Mouse (Mus musculus): ENCODE measurements around the gene Olfr645. TPM values are rescaled to one million over a fixed set of nuclear protein-coding genes. Genes with fewer than 3 reads are reported as not detected.

The Olfr645 gene
- not detected in 2 replicates for polyA plus RNA-seq (2015; fragmentation: Nextera tagmentation; extraction: Ambion mirVana)

DNA sequence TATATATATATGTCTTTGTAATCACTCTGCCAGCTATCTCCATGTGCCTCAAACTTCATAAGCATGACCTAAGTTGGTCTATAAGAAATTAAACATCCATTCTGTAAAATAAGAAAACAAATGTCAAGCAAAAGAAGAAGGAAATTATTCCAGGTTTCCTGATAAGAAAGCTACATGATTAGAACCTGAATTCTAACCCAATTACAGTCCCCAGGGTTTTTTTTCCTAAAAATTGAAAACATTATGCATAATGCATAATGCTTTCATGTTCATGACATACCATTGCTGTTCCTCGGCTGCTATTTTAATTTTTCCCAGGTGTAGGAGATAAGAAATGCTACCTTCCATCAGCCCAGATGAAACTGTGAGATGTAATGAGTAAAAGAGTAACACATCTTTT, at the start of gene Olfr645:
Gene Olfr645 (minus strand): TSS at position 101 of the 400 bp plus-strand sequence.
- Histone ChIP-seq H3K27ac (no peak within 1 kb of the TSS), H3K9ac (replicated peaks) (no peak within 1 kb of the TSS), H3K9me3 (no peaks in the 10 kb centered on the region), H3K4me2 (replicated peaks) (no peak within 1 kb of the TSS), H3K4me3 (replicated peaks) (no peak within 1 kb of the TSS), H3K27me3 (no peaks in the 10 kb centered on the region), H3K4me1 (replicated peaks) (no peaks in the 10 kb centered on the region), H3K36me3 (no peaks in the 10 kb centered on the region)
- 90% methylated on average over 1 of the region's 1 CpGs for WGBS
- ATAC-seq = no peak

DNA sequence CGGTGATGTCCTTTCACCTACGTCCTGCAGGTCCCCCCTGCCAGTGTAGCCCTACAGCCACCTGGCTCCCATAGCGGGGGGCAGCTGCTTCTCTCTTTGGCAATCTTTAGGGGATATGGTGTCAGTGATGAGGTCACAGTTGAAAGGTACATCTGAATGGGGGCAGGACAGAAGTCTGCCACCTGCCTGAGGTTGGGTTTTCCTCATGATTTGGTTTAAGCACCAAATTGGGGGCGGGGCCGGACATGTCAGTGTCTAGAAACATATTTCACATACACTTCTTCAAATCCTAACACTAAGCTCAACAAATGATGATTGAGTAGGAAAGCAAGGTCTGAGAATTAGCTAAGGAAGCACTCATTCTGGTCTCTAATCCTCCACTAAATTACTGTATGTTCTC, 44.5 kb upstream of the Olfr645 start, which contains the start of gene Ubqln5:
Gene Ubqln5 (minus strand): TSS at position 101 of the 400 bp plus-strand sequence.
- Histone ChIP-seq H3K9me3 (no peaks in the 10 kb centered on the region), H3K27ac (no peak within 1 kb of the TSS), H3K4me2 (replicated peaks) (no peak within 1 kb of the TSS), H3K36me3 (no peaks in the 10 kb centered on the region), H3K4me1 (replicated peaks) (no peaks in the 10 kb centered on the region), H3K4me3 (replicated peaks) (no peak within 1 kb of the TSS), H3K27me3 (no peaks in the 10 kb centered on the region), H3K9ac (replicated peaks) (no peak within 1 kb of the TSS)
- no peak for ATAC-seq
- WGBS = 96% methylated on average over 5 of the region's 5 CpGs

DNA sequence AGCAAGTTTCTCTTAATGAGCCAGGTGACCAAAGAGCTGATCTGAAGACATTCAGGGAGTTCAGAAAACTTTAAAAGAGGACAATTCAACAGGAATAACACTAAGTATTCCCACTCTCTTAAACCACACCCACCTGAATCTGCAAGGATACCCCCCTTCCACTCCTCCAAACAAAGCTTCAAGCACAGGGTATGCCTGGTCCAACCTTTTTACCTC, 19.4 kb upstream of the Olfr645 start, which contains the start of gene Olfr646:
Gene Olfr646 (plus strand): TSS at position 117 of the 216 bp plus-strand sequence.
- Histone ChIP-seq H3K36me3 (no peaks in the 10 kb centered on the region), H3K4me3 (replicated peaks) (no peak within 1 kb of the TSS), H3K9ac (replicated peaks) (no peak within 1 kb of the TSS), H3K9me3 (no peaks in the 10 kb centered on the region), H3K4me2 (replicated peaks) (no peak within 1 kb of the TSS), H3K27me3 (no peaks in the 10 kb centered on the region), H3K4me1 (replicated peaks) (no peaks in the 10 kb centered on the region), H3K27ac (no peak within 1 kb of the TSS)
- no peak for ATAC-seq

DNA sequence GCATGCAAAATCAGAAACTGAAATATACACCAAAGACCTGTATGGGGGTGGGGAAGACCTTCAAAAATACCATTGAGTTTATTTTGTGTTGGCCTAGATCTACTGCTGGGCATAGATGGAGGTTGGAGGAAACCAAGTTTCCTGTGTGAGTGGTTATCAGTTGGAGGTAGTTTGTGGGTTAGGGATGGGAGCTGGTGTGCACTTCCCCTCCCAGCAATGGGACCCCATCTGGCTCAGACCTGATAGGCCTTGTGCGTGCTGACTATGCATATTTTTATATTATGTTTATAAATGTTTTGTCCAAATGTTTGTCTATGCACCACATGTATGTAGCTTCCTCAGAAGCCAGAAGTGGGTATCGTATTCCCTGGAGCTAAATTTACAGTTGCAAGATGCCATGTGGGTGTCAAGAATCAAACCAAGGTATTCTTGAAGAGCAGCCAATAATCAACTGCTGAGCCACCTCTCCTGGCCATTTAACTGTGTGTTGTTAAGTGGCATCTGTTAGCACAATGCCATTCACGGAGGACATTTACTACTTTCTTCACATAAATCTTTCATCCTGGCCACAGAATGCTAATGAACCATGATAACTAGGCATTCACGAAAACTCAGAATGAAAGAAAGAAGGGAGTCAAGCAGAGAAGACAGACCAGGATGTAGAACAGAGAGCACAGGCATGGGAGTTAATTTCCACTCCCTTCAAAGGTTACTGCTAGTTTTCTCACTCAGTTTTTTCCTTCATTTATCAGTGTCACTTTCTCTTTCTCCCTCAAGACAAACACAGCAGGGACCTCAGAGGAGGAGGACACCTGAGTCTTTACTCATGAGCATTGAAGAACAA, 18.9 kb upstream of the Olfr645 start:
- Histone ChIP-seq H3K36me3 (no peaks in the 10 kb centered on the region), H3K4me3 (replicated peaks) (no peak overlapping the region), H3K9me3 (no peaks in the 10 kb centered on the region), H3K4me1 (replicated peaks) (no peaks in the 10 kb centered on the region), H3K27ac (no peak overlapping the region), H3K9ac (replicated peaks) (no peak overlapping the region), H3K4me2 (replicated peaks) (no peak overlapping the region), H3K27me3 (no peaks in the 10 kb centered on the region)
- WGBS = 65% methylated on average over 4 of the region's 4 CpGs
- no peak for ATAC-seq

DNA sequence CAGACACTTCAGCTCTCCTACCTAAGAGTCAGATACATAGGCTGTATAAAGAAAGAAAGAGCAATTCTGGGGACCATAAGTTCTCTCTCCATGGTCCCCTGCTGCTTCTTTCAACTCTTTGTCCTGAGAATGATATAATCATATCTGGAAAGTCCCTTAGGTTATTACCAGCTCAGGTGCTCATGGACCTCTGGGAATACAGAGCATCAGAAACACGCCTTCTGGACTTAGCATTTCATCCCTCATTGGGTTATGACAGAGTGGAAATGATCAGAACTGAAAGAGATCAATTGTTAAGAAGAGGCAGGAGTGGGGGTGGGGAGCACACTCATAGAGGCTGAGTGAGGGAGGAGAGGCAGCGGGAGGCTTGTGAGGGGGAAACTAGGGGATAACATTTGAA, 13.5 kb downstream of the Olfr645 start, which contains the start of gene Olfr644:
Gene Olfr644 (minus strand): TSS at position 101 of the 400 bp plus-strand sequence.
- H3K9ac ChIP-seq (replicated peaks) = no peak within 1 kb of the TSS
- no peak within 1 kb of the TSS for H3K27ac ChIP-seq
- H3K4me2 ChIP-seq (replicated peaks) = no peak within 1 kb of the TSS
- no peak within 1 kb of the TSS for H3K4me3 ChIP-seq (replicated peaks)
- ATAC-seq = no peak
- H3K27me3 ChIP-seq = no peaks in the 10 kb centered on the region
- H3K9me3 ChIP-seq = peaks cover 5% of the 10 kb centered on the region
- no peaks in the 10 kb centered on the region for H3K36me3 ChIP-seq
- H3K4me1 ChIP-seq (replicated peaks) = no peaks in the 10 kb centered on the region
- WGBS = 80% methylated on average over 2 of the region's 2 CpGs

DNA sequence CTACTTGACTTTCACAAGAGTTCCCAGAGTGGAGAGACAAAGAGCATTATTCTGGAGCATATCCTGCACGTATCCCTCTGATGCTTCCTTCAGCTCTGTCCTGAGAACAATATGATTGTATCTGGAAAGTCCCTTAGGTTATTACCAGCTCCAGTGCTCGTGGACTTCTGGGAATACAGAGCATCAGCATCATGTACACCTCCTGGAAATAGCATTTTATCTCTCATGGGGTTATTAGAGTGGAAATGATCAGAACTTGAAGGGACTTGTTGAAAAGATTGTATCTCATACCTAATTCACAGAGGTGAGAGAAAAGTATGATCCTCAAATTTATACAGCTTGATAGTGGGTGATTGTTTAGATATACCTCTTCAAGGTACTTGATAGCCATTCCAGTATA, 23.9 kb downstream of the Olfr645 start, which contains the start of gene 4930516K23Rik:
Gene 4930516K23Rik (minus strand): TSS at position 101 of the 400 bp plus-strand sequence.
- 49% methylated on average over 2 of the region's 2 CpGs for WGBS
- Histone ChIP-seq H3K9me3 (no peaks in the 10 kb centered on the region), H3K36me3 (no peaks in the 10 kb centered on the region), H3K27ac (no peak within 1 kb of the TSS), H3K27me3 (no peaks in the 10 kb centered on the region), H3K4me2 (replicated peaks) (no peak within 1 kb of the TSS), H3K9ac (replicated peaks) (no peak within 1 kb of the TSS), H3K4me1 (replicated peaks) (no peaks in the 10 kb centered on the region), H3K4me3 (replicated peaks) (no peak within 1 kb of the TSS)
- ATAC-seq = no peak

DNA sequence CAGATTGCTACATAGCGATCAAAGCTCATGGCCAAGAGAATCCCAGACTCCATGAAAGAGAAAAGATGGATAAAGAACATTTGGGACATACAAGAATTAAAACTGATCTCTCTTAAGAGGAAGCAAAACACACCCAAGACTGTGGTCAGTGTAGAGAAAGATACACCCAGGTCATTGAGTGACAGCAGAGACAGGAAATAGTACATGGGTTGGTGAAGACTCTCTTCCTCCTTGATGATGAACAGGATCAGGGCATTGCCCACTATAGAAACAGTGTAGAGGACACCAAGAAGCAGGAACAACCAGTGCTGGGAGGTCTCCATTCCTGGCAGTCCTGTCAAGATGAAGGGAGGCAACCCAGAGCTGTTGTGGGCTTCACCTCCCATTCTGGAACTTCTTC, 26.1 kb downstream of the Olfr645 start:
- Histone ChIP-seq H3K4me1 (replicated peaks) (no peaks in the 10 kb centered on the region), H3K4me3 (replicated peaks) (no peak overlapping the region), H3K27ac (no peak overlapping the region), H3K9me3 (no peaks in the 10 kb centered on the region), H3K36me3 (no peaks in the 10 kb centered on the region), H3K9ac (replicated peaks) (no peak overlapping the region), H3K4me2 (replicated peaks) (no peak overlapping the region), H3K27me3 (no peaks in the 10 kb centered on the region)
- ATAC-seq = no peak
- WGBS = 93% methylated on average over 1 of the region's 1 CpGs

DNA sequence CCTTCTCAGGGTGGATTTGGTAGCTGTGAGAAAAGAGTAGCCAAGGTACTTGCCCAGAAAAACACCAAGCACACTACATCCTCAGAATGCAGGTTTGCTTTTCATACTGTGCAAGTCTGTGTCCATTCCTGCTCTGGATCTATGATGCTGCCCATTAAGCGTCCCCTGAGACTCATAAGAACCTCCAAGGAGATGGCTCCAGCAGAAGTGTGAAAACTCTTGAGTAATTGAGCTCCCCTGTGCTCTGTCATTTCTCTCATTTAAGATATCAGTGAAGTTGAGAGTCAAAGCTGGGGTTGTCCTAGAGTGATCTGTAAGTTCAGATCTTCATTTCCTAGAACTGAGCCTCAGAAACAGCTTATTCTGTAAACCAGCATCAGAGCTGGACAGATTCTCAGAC, 32.7 kb downstream of the Olfr645 start, which contains the start of gene Olfr642:
Gene Olfr642 (minus strand): TSS at position 101 of the 400 bp plus-strand sequence.
- Histone ChIP-seq H3K36me3 (no peaks in the 10 kb centered on the region), H3K27ac (no peak within 1 kb of the TSS), H3K9ac (replicated peaks) (no peak within 1 kb of the TSS), H3K4me3 (replicated peaks) (no peak within 1 kb of the TSS), H3K4me1 (replicated peaks) (no peaks in the 10 kb centered on the region), H3K9me3 (no peaks in the 10 kb centered on the region), H3K4me2 (replicated peaks) (no peak within 1 kb of the TSS), H3K27me3 (no peaks in the 10 kb centered on the region)
- no peak for ATAC-seq
- 79% methylated on average over 1 of the region's 1 CpGs for WGBS

DNA sequence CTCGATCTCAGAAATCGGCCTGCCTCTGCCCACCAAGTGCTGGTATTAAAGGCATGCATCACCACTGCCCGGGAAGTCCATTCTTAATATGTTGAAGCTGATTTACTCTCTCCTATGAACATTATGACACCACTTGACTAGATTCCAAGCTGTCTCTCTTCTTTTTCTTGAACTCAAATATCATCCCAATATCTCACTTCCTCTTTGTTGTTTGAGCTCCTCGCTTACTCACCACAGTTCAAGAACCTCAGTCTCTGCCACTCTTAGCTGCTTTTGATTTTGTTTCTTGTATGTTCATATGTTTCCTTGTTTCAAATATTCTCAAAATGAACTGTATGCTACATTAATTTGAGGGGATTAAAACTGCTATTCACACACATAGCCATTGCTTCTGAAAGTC, 34.5 kb downstream of the Olfr645 start:
- no peak for ATAC-seq
- no peaks in the 10 kb centered on the region for H3K4me1 ChIP-seq (replicated peaks)
- no peaks in the 10 kb centered on the region for H3K27me3 ChIP-seq
- H3K9ac ChIP-seq (replicated peaks) = no peak overlapping the region
- H3K27ac ChIP-seq = no peak overlapping the region
- no peaks in the 10 kb centered on the region for H3K36me3 ChIP-seq
- H3K4me2 ChIP-seq (replicated peaks) = no peak overlapping the region
- H3K9me3 ChIP-seq = no peaks in the 10 kb centered on the region
- H3K4me3 ChIP-seq (replicated peaks) = no peak overlapping the region
- WGBS = 91% methylated on average over 4 of the region's 4 CpGs

DNA sequence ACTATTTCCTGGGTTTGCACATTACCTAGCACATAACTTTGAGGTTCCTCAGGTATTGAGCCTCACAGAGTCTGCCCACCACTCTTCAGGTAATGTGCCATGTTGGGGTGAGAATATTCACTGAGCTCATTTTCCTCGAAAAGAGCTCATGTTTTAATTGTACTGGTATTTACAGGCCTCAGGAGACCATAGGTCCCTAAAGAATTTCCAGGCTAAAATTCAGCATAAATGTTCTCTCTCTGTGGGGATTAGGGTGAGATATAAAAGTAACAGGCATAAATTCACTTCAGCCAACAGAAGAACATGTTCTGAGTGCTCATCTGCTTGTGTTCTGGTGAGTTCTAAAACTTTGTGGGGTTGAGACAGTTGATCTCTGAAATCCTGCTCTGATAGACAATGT, 50.1 kb downstream of the Olfr645 start, which contains the start of gene Olfr641:
Gene Olfr641 (plus strand): TSS at position 301 of the 400 bp plus-strand sequence.
- Histone ChIP-seq H3K9me3 (no peaks in the 10 kb centered on the region), H3K4me3 (replicated peaks) (no peak within 1 kb of the TSS), H3K9ac (replicated peaks) (no peak within 1 kb of the TSS), H3K4me2 (replicated peaks) (no peak within 1 kb of the TSS), H3K27ac (no peak within 1 kb of the TSS), H3K36me3 (no peaks in the 10 kb centered on the region), H3K4me1 (replicated peaks) (no peaks in the 10 kb centered on the region), H3K27me3 (no peaks in the 10 kb centered on the region)
- ATAC-seq = no peak
- WGBS = 72% methylated on average over 1 of the region's 1 CpGs
